In genomic region chr7:117777921-117778320, GRCm38 (mm10) we compare ENCODE assay signal across 27 mouse cellular contexts.
DNase-seq lines count a peak whose midpoint lies in the region; ATAC-seq lines count a peak whose summit lies in the region.
"Had no signal": no experiment of that assay in that cellular context is flagged by ENCODE, and none has a peak within 500 bp of the region (broad histone marks: within the 10 kb centered on the region; RNA-seq: fewer than 3 reads in every experiment).

No protein-coding gene starts in this region.

- H3K9ac ChIP-seq in intestine, embryonic 16.5 days (ENCODE audit: low read depth, low read length), result no peak overlapping the region
- H3K9ac ChIP-seq: embryonic facial prominence, embryonic 13.5 days; embryonic facial prominence, embryonic 15.5 days; forebrain, embryonic 12.5 days had no signal

- H3K9me3 ChIP-seq in intestine, embryonic 16.5 days (ENCODE audit: control insufficient read depth, low read length), result no peaks in the 10 kb centered on the region
- H3K9me3 ChIP-seq in midbrain, embryonic 10.5 days (replicated peaks), result peaks cover 11% of the 10 kb centered on the region
- H3K9me3 ChIP-seq: embryonic facial prominence, embryonic 13.5 days; embryonic facial prominence, embryonic 15.5 days had no signal

- no peaks in the 10 kb centered on the region for H3K4me1 ChIP-seq in intestine, embryonic 16.5 days (ENCODE audit: control insufficient read depth, insufficient read depth, low read length)
- H3K4me1 ChIP-seq in midbrain, embryonic 10.5 days, result no peaks in the 10 kb centered on the region
- H3K4me1 ChIP-seq: embryonic facial prominence, embryonic 13.5 days; embryonic facial prominence, embryonic 15.5 days; forebrain, embryonic 10.5 days; forebrain, embryonic 12.5 days had no signal

- DNase-seq in heart, adult 11 months, result peak; percentile 68
- no peak for DNase-seq in heart, postnatal 14 days
- peak; percentile 11 for DNase-seq in large intestine, adult 2 months (ENCODE audit: low read depth, low spot score)
- no peak for DNase-seq in midbrain, embryonic 10.5 days (ENCODE audit: low spot score)
- DNase-seq in lung, postnatal 36 days, result no peak
- DNase-seq: adrenal gland, adult 8-10 months; adrenal gland, postnatal 14 days; adrenal gland, postnatal 36 days; B cell, adult 2 months; cerebellum, adult 11-12 months; cerebellum, adult 2 months; cerebellum, adult 9-10 months; cerebellum, postnatal 10 days; cerebellum, postnatal 25 days; embryo, embryonic 11 days had no signal

- intact Hi-C loops in heart, postnatal 14 days (cut with DNase I), result no loop called here

- WGBS in intestine, embryonic 16.5 days, result 96% methylated on average over 2 of the region's 2 CpGs
- 97% methylated on average over 2 of the region's 2 CpGs for WGBS in large intestine, adult 2 months
- 98% methylated on average over 2 of the region's 2 CpGs for WGBS in midbrain, embryonic 10.5 days

- peak; percentile 46; the same call in 1 of the 2 replicates for ATAC-seq in intestine, embryonic 16.5 days
- ATAC-seq: activated CD4-positive, CD25-positive, alpha-beta regulatory T cell, adult 4 months; CD4-positive, CD25-positive, alpha-beta regulatory T cell, adult 4 months; forebrain, embryonic 14.5 days; forebrain, embryonic 16.5 days had no signal

- no peaks in the 10 kb centered on the region for H3K27me3 ChIP-seq in intestine, embryonic 16.5 days (replicated peaks; ENCODE audit: control insufficient read depth, insufficient read depth, low read length)
- no peaks in the 10 kb centered on the region for H3K27me3 ChIP-seq in midbrain, embryonic 10.5 days (ENCODE audit: low read depth, poor library complexity, severe bottlenecking)
- H3K27me3 ChIP-seq: embryonic facial prominence, embryonic 13.5 days; embryonic facial prominence, embryonic 15.5 days; Patski had no signal

- H3K36me3 ChIP-seq in intestine, embryonic 16.5 days (ENCODE audit: control insufficient read depth, insufficient read depth, low read length), result no peaks in the 10 kb centered on the region
- H3K36me3 ChIP-seq in midbrain, embryonic 10.5 days, result no peaks in the 10 kb centered on the region
- H3K36me3 ChIP-seq: embryonic facial prominence, embryonic 13.5 days; embryonic facial prominence, embryonic 15.5 days; forebrain, embryonic 10.5 days; forebrain, embryonic 12.5 days; G1E had no signal

- no peak overlapping the region for H3K27ac ChIP-seq in intestine, embryonic 16.5 days (ENCODE audit: low read length)
- no peak overlapping the region for H3K27ac ChIP-seq in midbrain, embryonic 10.5 days (replicated peaks)
- H3K27ac ChIP-seq: embryonic facial prominence, embryonic 13.5 days; embryonic facial prominence, embryonic 15.5 days; forebrain, embryonic 10.5 days; forebrain, embryonic 12.5 days had no signal

- no peak overlapping the region for H3K4me3 ChIP-seq in intestine, embryonic 16.5 days (ENCODE audit: low read length)
- no peak overlapping the region for H3K4me3 ChIP-seq in midbrain, embryonic 10.5 days
- H3K4me3 ChIP-seq: embryonic facial prominence, embryonic 13.5 days; embryonic facial prominence, embryonic 15.5 days; erythroblast, embryonic 14.5 days; forebrain, embryonic 10.5 days; forebrain, embryonic 12.5 days had no signal

- no peak overlapping the region for H3K4me2 ChIP-seq in intestine, embryonic 16.5 days (ENCODE audit: low read depth, low read length)
- H3K4me2 ChIP-seq: embryonic facial prominence, embryonic 13.5 days; embryonic facial prominence, embryonic 15.5 days; forebrain, embryonic 12.5 days had no signal

Comparison
In these comparisons a context has a peak if more than half of its experiments do, and no peak if none do; other contexts are left out.
1. DNase-seq: peak in heart, adult 11 months (single experiment) and large intestine, adult 2 months (single experiment); none in heart, postnatal 14 days (0 of 2), midbrain, embryonic 10.5 days (single experiment) and lung, postnatal 36 days (single experiment).